Mouse (Mus musculus) lung, postnatal 36 days (tissue): ENCODE measurements around the gene Bcl2l13.
"Not testable (repeated sequence)": the region's sequence is repeated elsewhere in the genome, so short reads cannot be mapped to it uniquely, and the experiment has no call there.

ENCODE experiments used
- DNase-seq: peaks from one replicate; pipeline ENCODE4 v3.0.0; 2022; ENCODE audit warnings: mixed read lengths

Gene Bcl2l13

DNA sequence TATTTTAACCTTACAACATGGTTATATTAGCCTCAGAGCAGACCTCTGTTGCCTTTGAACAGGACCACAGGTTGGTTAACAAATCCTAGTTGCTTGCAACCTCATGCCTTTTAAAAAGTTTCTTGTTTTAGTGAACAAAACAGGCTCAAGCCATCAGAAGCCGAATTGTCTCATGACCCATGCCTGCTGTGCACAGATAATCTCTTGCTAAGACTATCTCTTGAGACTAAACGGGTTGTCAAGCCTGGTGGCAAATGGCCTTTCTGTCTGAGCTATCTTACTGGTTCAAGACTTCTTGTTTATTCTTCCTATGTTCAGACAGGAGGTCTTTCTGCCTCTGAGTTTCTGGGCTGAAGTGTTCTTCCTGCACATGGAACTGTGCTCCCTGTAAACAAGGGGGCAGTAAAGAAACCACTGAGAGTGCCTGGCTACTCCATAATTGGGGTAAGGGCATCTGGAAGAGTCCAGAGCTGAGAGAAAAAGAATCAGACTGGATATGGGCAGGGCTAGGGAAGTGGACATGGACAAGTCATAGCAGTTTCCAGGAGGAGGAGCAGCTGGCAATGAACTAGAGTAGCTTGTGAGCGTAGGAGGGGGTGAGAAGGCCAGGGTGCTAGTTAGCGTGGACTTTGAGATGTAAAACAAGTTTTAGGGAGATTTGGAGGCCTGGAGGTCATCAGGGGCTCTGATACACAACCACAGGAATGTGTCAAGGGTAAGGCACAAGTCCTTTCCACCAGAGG lies 5.0 kb upstream of the Bcl2l13 start:
- DNase-seq: no peak

GRCm38 (mm10) chr6:120832097-120832496 lies 3.9 kb upstream of the Bcl2l13 start:
- DNase-seq: no peak

DNA sequence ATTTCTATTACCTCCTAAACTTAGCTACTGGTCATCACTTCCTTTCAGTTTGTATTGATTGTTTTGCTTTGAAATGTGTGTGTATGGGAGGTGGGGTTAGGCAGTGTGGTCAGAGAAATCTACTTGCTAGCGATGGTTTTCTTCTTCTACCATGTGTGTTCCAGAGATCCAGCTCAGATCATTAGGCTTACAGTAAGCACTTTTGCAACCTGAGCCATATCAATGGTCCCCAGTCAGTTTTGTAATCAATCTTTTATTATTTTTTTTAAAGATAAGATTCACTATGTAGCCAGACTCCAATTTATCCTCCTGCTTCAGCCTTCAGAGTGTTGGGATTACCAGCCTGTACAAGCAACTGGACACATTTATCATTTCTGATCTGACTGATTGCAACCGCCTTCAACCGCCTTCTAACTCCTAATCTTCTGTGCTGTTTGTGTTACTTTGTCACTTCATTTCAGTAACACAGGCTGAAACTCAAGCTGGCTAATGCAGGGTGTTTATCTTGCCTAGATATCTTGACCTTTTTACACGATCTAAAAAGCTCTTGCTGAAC lies 1.2 kb upstream of the Bcl2l13 start:
- no peak for DNase-seq

DNA sequence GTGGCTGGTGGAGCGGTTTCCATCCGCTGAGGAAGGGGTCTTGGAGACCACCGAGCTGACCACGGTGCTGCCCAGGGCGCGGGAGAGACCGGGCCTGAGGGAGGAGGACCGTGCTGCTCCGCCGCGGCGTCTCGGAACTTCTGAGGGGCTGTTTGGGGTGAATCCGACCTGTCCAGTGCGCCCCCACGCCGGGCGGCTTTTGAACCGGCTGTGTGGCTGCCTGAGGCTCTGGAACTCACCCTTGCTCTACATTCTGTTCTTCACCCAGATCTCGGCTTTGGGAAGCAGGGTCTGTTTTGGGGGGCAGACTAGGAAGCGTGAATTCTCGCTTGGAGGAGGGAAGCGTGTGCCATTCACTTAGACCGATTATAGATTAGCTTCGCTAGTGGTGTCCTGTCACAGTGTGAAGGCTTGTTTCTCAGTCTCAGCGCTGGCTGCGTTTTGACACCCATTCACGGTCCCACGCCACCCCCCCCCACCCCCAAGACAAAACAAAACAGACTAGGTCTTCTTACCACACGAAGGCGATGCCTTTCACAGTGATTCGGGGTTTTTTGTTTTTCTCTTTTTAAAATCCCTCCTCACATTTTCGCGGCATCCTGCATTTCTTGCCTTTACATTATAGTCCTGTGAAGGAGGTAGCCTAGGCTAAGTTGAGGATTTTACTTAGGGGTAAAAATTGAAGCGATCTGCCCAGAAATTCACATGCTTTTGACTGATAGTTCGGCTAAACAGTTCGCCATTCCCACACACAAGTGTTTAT lies 558 bp downstream of the Bcl2l13 start:
- peak; percentile 42 for DNase-seq

DNA sequence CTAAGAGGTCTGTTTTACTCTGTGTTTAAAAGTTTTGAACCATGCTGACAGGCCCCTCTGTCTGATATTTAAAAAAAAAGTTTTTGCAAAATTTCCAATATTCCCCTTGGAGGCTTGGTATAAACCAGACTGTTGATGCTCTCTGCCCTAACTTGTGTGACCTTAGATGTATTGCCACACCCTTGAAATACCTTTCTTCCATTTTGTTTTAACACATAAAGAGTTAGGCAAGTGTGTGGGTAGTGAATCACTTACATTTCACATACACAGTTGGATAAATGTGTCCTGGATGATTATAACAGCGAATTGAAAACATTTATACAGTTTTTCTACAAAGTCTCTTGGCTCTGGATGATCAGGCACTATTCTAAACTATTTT lies 1.1 kb downstream of the Bcl2l13 start:
- DNase-seq: no peak

- peak; percentile 41 for DNase-seq
Measured at GRCm38 (mm10) chr6:120840258-120840657, 4.2 kb downstream of the Bcl2l13 start.

GRCm38 (mm10) chr6:120841754-120842153 lies 5.7 kb downstream of the Bcl2l13 start:
- DNase-seq: no peak

GRCm38 (mm10) chr6:120850720-120851119 lies 14.7 kb downstream of the Bcl2l13 start:
- not testable (repeated sequence) for DNase-seq

GRCm38 (mm10) chr6:120854413-120854812 lies 18.4 kb downstream of the Bcl2l13 start:
- DNase-seq: no peak

- no peak for DNase-seq
Measured at GRCm38 (mm10) chr6:120858217-120858711, 22.3 kb downstream of the Bcl2l13 start.

- no peak for DNase-seq
Measured at GRCm38 (mm10) chr6:120860079-120860478, 24.1 kb downstream of the Bcl2l13 start.

DNA sequence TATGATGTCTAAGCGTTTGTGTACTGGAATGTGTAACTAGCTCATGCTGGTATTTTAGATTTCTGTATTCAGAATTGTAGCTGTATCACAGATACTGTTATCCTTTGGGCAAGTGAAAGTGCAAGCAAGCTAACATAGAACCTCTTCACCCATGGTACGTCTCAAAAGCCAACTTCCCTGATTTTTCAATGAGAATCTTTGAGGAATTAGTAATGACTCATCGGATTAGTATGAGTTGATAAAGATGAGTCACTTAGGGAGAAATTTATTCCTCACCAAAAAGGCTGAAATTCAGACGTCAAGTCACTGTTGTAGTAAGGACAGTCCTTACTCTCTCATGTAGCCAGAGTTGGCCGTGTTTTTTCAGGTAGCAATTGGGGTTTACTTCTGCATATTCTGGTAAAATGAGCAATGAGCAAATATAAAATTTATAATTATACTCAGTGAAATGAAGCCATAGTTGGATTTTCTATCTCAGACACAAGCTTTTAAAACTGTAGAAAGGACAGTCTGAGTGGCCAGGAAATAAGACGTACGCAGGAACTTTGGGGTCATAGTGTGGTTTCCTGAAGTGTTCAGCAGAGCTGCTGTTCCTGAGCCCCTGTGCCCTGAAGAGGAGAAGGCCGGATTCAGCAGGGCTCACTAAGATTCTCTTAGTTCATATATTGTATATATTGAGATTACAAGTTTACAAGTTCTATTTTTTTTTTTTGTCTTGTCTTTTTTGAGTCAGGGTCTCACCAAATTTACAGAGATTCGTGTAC lies 30.2 kb downstream of the Bcl2l13 start:
- DNase-seq: no peak

- no peak for DNase-seq
Measured at GRCm38 (mm10) chr6:120868824-120869223, 32.8 kb downstream of the Bcl2l13 start.

DNA sequence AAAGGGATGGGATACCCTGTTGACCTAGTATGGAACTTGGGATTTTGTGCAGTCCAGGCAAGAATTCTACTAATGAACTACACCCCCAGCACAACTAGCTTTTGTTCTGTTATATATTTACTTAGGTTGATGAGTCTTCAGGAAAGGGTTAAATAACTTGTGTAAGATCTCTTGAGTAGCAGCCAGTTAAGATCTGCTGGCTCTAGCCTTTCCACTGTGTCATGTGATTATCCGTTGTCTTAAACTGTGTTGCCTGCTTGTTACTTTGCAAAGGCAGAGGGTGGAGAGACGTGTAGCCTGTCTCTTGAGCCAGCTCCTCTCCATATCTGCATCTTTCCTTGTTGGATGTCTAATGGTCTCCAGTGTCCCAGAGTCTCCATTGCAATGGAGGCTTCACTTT lies 35.3 kb downstream of the Bcl2l13 start:
- no peak for DNase-seq

DNA sequence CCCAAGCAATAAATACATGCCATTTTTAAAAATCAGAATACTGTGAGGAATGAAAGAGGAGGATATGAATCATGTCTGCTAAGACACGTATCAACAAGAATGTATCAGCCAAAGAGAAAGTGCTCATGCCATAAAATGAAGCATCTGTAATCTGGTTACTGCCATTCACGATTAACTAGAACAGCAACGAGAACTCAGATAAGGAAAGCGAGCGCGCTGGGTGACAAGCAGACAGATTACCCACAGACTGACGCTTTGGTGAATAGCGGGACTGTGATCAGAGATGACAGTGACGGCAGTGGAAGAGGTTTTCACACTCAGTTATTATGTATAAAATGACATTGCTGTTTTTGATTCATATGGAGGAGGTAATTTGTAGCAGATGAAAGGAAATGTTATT lies 37.9 kb downstream of the Bcl2l13 start:
- no peak for DNase-seq

DNA sequence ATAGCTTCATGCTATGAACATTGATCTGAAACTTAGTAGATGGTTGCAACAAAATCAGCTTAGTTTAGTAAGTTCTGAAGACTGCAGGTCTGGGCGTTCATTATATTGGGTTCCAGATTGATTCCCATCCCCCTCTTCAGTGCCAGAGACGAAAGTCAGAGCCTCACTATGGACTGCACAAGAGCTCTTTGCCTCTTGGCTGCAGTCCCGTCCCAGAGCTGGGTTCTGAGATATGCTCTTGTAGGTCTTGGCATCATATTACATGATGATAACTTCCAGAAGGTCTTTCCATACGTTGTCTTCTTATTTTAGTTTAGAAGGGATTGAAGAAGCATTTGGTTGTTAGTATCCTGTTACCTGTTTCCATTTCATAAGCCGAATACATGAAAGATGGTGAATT lies 43.0 kb downstream of the Bcl2l13 start:
- no peak for DNase-seq

DNA sequence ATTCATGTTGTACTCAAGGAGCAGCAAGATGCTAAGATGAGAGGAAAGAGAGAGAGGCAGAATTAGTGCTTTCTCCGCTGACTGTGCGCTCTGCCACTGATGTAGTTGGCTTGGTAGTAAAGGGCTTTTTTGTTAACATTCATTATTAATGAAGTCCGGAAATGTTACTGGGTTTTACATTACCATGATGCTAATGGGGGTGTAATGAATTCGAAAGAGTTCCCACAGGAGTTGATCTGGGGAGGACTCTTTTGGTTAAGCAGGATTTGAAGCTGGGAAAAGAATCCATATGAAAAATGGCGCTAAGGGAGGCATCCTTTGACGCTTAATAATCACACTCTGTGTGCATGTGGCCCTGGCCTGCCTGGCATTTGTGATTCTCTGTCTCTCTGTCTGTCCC lies 48.4 kb downstream of the Bcl2l13 start:
- no peak for DNase-seq

- DNase-seq: no peak
Measured at GRCm38 (mm10) chr6:120886696-120887095, 50.7 kb downstream of the Bcl2l13 start.

DNA sequence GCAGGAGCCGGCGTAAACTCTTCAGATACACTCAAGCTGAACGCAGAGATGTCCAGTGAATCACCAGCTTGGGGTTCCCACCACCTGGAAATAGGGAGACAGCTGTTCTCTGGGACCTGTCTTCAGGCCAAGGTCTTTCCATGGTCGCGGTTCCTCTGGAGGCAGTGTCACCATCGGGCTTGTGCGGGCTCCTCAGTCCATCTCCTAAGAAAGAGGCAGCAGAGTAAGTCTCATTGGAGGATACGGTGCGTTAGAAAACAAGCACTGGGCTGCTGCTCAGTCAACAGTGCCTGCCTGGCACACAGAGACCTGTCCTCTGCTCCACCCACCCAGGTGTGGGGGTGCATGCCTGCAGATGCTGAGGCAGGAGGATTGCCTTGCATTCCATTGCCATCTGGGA lies 58.1 kb downstream of the Bcl2l13 start:
- no peak for DNase-seq

GRCm38 (mm10) chr6:120894524-120894923 lies 58.5 kb downstream of the Bcl2l13 start:
- no peak for DNase-seq

- peak; percentile 58 for DNase-seq
Measured at GRCm38 (mm10) chr6:120898188-120898833, 62.3 kb downstream of the Bcl2l13 start.
